Mouse (Mus musculus) embryonic facial prominence, embryonic 13.5 days (tissue): ENCODE data around the gene Gm7073. TPM values are rescaled to one million over a fixed set of nuclear protein-coding genes. Genes with fewer than 3 reads are reported as not detected.

Experiments
- microRNA counts: library from miRNA; unstranded; fragments of <30 nt; microRNA quantifications from one replicate; lab custom pipeline; 2016
- microRNA-seq: library from miRNA; unstranded; fragments of <30 nt; microRNA quantifications from one replicate; pipeline ENCODE4, GENCODE M21; 2016
- polyA plus RNA-seq: library from polyadenylated mRNA; unstranded; fragments of >200 nt; fragmentation: Nextera tagmentation; extraction: Ambion mirVana; gene quantifications from 2 replicates; pipeline ENCODE4 v1.2.1, GENCODE M21; 2015

Gm7073 gene
- polyA plus RNA-seq, 1 experiment from 2014 or later: not detected

MicroRNA genes within 50 kb of the gene (microRNA counts, 519-probe panel; counts per million panel counts)
- 236 counts per million, percentile 44 among the panel's probes with 10 or more counts for microRNA mmu-miR-505 (lab: Ali Mortazavi, UCI)

Small RNA genes within 50 kb of the gene (microRNA-seq; reads per million reads assigned to microRNA genes)
- 61.2 reads per million, percentile 47 among the genes with 10 or more reads in this experiment for gene Mir505

Other genes with a start within 250 kb of the Gm7073 start
- gene Atp11c, start 53.4 kb upstream of the Gm7073 start, polyA plus RNA-seq: 11.2 and 11.4 TPM in 2 replicates